Mouse (Mus musculus) ES-Bruce4 (cell line): ENCODE measurements around the gene Fancc.

Experiments
- CTCF ChIP-seq: IDR thresholded peaks from one replicate; pipeline ENCODE4 v1.8.1; 2011; ENCODE audit warnings: low read depth, low read length
- POLR2A ChIP-seq: IDR thresholded peaks from one replicate; pipeline ENCODE4 v1.8.1; 2011; ENCODE audit warnings: low read length; ENCODE audit not compliant: insufficient read depth

DNA sequence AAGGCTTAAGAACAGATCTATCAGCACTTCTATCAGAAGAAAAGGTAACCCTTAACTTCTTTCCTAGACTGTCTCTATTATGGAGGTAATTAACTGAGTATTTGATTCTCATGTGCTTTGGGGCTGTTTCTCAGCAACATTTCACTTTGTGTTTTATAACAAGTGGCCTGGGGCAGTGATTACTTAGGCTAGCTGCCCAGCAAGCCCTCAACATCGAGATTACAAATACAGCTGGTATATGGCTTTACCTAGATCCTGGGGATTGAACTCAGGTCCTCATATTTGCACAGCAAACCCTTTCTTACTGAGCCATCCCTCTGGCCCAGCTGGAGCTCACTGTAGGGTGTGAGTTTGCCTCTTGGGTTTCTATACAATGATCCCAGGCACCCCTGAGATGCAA, 9.3 kb upstream of the Fancc start:
- no peak for TF ChIP-seq CTCF
- TF ChIP-seq POLR2A: no peak
